Mouse (Mus musculus): ENCODE measurements around the gene Stard9.

DNA sequence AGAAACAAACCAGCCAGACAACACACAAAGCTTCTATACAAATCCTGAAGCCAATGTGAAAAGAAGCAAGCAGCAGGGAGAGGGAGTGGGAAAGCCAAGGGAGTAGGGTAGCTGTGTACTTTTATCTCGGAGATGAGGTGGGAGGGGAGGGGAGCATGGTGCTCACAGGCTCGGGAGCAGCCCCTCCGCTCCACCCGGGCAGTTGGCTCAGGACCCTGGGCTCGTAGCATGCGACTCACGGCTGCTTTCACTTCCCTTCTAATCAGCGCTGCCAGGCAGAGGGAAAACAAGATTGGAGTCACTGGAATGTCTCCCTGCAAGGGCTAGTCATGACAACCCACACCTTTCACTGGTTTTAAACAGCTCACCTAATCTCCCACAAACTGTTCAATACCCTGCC lies 93.6 kb downstream of the Stard9 start:
- no peak for TF ChIP-seq CTCF (IDR thresholded peaks at IDR 0.05; ENCODE audit: low read depth, low read length)
- TF ChIP-seq POLR2A (IDR thresholded peaks at IDR 0.05; ENCODE audit: borderline replicate concordance, low read depth, low read length): no peak
